Mouse (Mus musculus): ENCODE results near the gene Gtpbp1. TPM values are rescaled to one million over a fixed set of nuclear protein-coding genes. Genes with fewer than 3 reads are reported as not detected.

The Gtpbp1 gene
- polyA plus RNA-seq, 1 experiment, result 52.7 TPM

- TF ChIP-seq POLR2AphosphoS2 (IDR thresholded peaks at IDR 0.05; ENCODE audit: insufficient read length, low read depth) (no peak), SRF (IDR thresholded peaks at IDR 0.05; ENCODE audit: control insufficient read depth, insufficient read length, low read depth) (no peak), MAX (IDR thresholded peaks at IDR 0.05; ENCODE audit: low read depth) (no peak), TCF12 (IDR thresholded peaks at IDR 0.05; ENCODE audit: insufficient read depth, poor library complexity, severe bottlenecking) (no peak), MYOG (IDR thresholded peaks at IDR 0.05; ENCODE audit: control insufficient read depth in 1 of 3, insufficient read depth in 1 of 3, insufficient read length in 2 of 3, low read depth in 2 of 3) (no peak), TCF3 (IDR thresholded peaks at IDR 0.05; ENCODE audit: insufficient read length, low read depth) (no peak), REST (IDR thresholded peaks at IDR 0.05; ENCODE audit: insufficient read depth, insufficient read length) (no peak), USF1 (IDR thresholded peaks at IDR 0.05; ENCODE audit: low read depth) (no peak), POLR2A (IDR thresholded peaks at IDR 0.05; ENCODE audit: insufficient read length, low read depth) (no peak)
- Histone ChIP-seq H3K4me2 (ENCODE audit: low read depth) (no peak overlapping the region), H3ac (ENCODE audit: control insufficient read depth, insufficient read length) (no peak overlapping the region), H3K36me3 (ENCODE audit: control insufficient read depth, insufficient read depth) (peaks cover 56% of the 10 kb centered on the region), H3K4me3 (no peak overlapping the region), H3K79me2 (ENCODE audit: control insufficient read depth, insufficient read depth) (no peaks in the 10 kb centered on the region), H3K27me3 (ENCODE audit: control insufficient read depth, insufficient read depth, insufficient read length) (no peaks in the 10 kb centered on the region)
Measured at GRCm38 (mm10) chr15:79728731-79729388, 38.2 kb downstream of the Gtpbp1 start.

GRCm38 (mm10) chr15:79731554-79731953 lies 40.9 kb downstream of the Gtpbp1 start:
- H3K79me2 ChIP-seq (ENCODE audit: control insufficient read depth, insufficient read depth), result no peaks in the 10 kb centered on the region
- H3K4me3 ChIP-seq, result no peak overlapping the region
- H3K27me3 ChIP-seq (ENCODE audit: control insufficient read depth, insufficient read depth, insufficient read length), result no peaks in the 10 kb centered on the region
- TF ChIP-seq E2F4 (IDR thresholded peaks at IDR 0.05; ENCODE audit: insufficient read depth), result no peak
- no peak for TF ChIP-seq REST (IDR thresholded peaks at IDR 0.05; ENCODE audit: insufficient read depth, insufficient read length)
- no peak for TF ChIP-seq SRF (IDR thresholded peaks at IDR 0.05; ENCODE audit: control insufficient read depth, insufficient read length, low read depth)
- TF ChIP-seq TCF3 (IDR thresholded peaks at IDR 0.05; ENCODE audit: insufficient read length, low read depth), result no peak
- no peak overlapping the region for H3K4me2 ChIP-seq (ENCODE audit: low read depth)
- peaks cover 56% of the 10 kb centered on the region for H3K36me3 ChIP-seq (ENCODE audit: control insufficient read depth, insufficient read depth)
- no peak overlapping the region for H3ac ChIP-seq (ENCODE audit: control insufficient read depth, insufficient read length)

- Histone ChIP-seq H3K4me2 (ENCODE audit: low read depth) (no peak overlapping the region), H3K27me3 (ENCODE audit: control insufficient read depth, insufficient read depth, insufficient read length) (no peaks in the 10 kb centered on the region), H3K36me3 (ENCODE audit: control insufficient read depth, insufficient read depth) (peaks cover 69% of the 10 kb centered on the region), H3K4me3 (no peak overlapping the region), H3ac (ENCODE audit: control insufficient read depth, insufficient read length) (no peak overlapping the region), H3K79me2 (ENCODE audit: control insufficient read depth, insufficient read depth) (no peaks in the 10 kb centered on the region)
- TF ChIP-seq POLR2A (IDR thresholded peaks at IDR 0.05; ENCODE audit: insufficient read length, low read depth) (no peak), MYOG (IDR thresholded peaks at IDR 0.05; ENCODE audit: control insufficient read depth in 1 of 3, insufficient read depth in 1 of 3, insufficient read length in 2 of 3, low read depth in 2 of 3) (no peak), TCF3 (IDR thresholded peaks at IDR 0.05; ENCODE audit: insufficient read length, low read depth) (no peak), USF1 (IDR thresholded peaks at IDR 0.05; ENCODE audit: low read depth) (no peak), MAX (IDR thresholded peaks at IDR 0.05; ENCODE audit: low read depth) (no peak), SRF (IDR thresholded peaks at IDR 0.05; ENCODE audit: control insufficient read depth, insufficient read length, low read depth) (no peak), REST (IDR thresholded peaks at IDR 0.05; ENCODE audit: insufficient read depth, insufficient read length) (no peak), TCF12 (IDR thresholded peaks at IDR 0.05; ENCODE audit: insufficient read depth, poor library complexity, severe bottlenecking) (no peak), POLR2AphosphoS2 (IDR thresholded peaks at IDR 0.05; ENCODE audit: insufficient read length, low read depth) (no peak), E2F4 (IDR thresholded peaks at IDR 0.05; ENCODE audit: insufficient read depth) (no peak), CEBPB (IDR thresholded peaks at IDR 0.05; ENCODE audit: insufficient read depth, poor library complexity, severe bottlenecking) (no peak), MYOD1 (IDR thresholded peaks at IDR 0.05; ENCODE audit: control insufficient read depth in 1 of 3, insufficient read length in 2 of 3, low read depth in 2 of 3) (no peak)
Measured at GRCm38 (mm10) chr15:79733192-79733591, 42.5 kb downstream of the Gtpbp1 start.

- H3K4me3 ChIP-seq, result no peak overlapping the region
- peaks cover 67% of the 10 kb centered on the region for H3K36me3 ChIP-seq (ENCODE audit: control insufficient read depth, insufficient read depth)
- H3K4me2 ChIP-seq (ENCODE audit: low read depth), result no peak overlapping the region
- H3K79me2 ChIP-seq (ENCODE audit: control insufficient read depth, insufficient read depth), result no peaks in the 10 kb centered on the region
- no peaks in the 10 kb centered on the region for H3K27me3 ChIP-seq (ENCODE audit: control insufficient read depth, insufficient read depth, insufficient read length)
- H3ac ChIP-seq (ENCODE audit: control insufficient read depth, insufficient read length), result no peak overlapping the region
- TF ChIP-seq MAX (IDR thresholded peaks at IDR 0.05; ENCODE audit: low read depth), result no peak
- TF ChIP-seq REST (IDR thresholded peaks at IDR 0.05; ENCODE audit: insufficient read depth, insufficient read length), result no peak
- TF ChIP-seq MYOG (IDR thresholded peaks at IDR 0.05; ENCODE audit: control insufficient read depth in 1 of 3, insufficient read depth in 1 of 3, insufficient read length in 2 of 3, low read depth in 2 of 3), result no peak
- no peak for TF ChIP-seq POLR2A (IDR thresholded peaks at IDR 0.05; ENCODE audit: insufficient read length, low read depth)
- TF ChIP-seq USF1 (IDR thresholded peaks at IDR 0.05; ENCODE audit: low read depth), result no peak
- TF ChIP-seq TCF3 (IDR thresholded peaks at IDR 0.05; ENCODE audit: insufficient read length, low read depth), result no peak
- TF ChIP-seq TCF12 (IDR thresholded peaks at IDR 0.05; ENCODE audit: insufficient read depth, poor library complexity, severe bottlenecking), result no peak
- no peak for TF ChIP-seq POLR2AphosphoS2 (IDR thresholded peaks at IDR 0.05; ENCODE audit: insufficient read length, low read depth)
- no peak for TF ChIP-seq SRF (IDR thresholded peaks at IDR 0.05; ENCODE audit: control insufficient read depth, insufficient read length, low read depth)
- no peak for TF ChIP-seq E2F4 (IDR thresholded peaks at IDR 0.05; ENCODE audit: insufficient read depth)
- no peak for TF ChIP-seq CEBPB (IDR thresholded peaks at IDR 0.05; ENCODE audit: insufficient read depth, poor library complexity, severe bottlenecking)
- TF ChIP-seq MYOD1 (IDR thresholded peaks at IDR 0.05; ENCODE audit: control insufficient read depth in 1 of 3, insufficient read length in 2 of 3, low read depth in 2 of 3), result no peak
Measured at GRCm38 (mm10) chr15:79733640-79734039, 43.0 kb downstream of the Gtpbp1 start.

- Histone ChIP-seq H3K4me2 (ENCODE audit: low read depth) (peak overlapping the region; percentile 62), H3K36me3 (ENCODE audit: control insufficient read depth, insufficient read depth) (peaks cover 60% of the 10 kb centered on the region), H3ac (ENCODE audit: control insufficient read depth, insufficient read length) (no peak overlapping the region), H3K79me2 (ENCODE audit: control insufficient read depth, insufficient read depth) (no peaks in the 10 kb centered on the region), H3K27me3 (ENCODE audit: control insufficient read depth, insufficient read depth, insufficient read length) (no peaks in the 10 kb centered on the region), H3K4me3 (no peak overlapping the region)
- no peak for TF ChIP-seq USF1 (IDR thresholded peaks at IDR 0.05; ENCODE audit: low read depth)
- TF ChIP-seq MYOD1 (IDR thresholded peaks at IDR 0.05; ENCODE audit: control insufficient read depth in 1 of 3, insufficient read length in 2 of 3, low read depth in 2 of 3), result no peak
- TF ChIP-seq CEBPB (IDR thresholded peaks at IDR 0.05; ENCODE audit: insufficient read depth, poor library complexity, severe bottlenecking), result no peak
- no peak for TF ChIP-seq E2F4 (IDR thresholded peaks at IDR 0.05; ENCODE audit: insufficient read depth)
- no peak for TF ChIP-seq TCF12 (IDR thresholded peaks at IDR 0.05; ENCODE audit: insufficient read depth, poor library complexity, severe bottlenecking)
- TF ChIP-seq MAX (IDR thresholded peaks at IDR 0.05; ENCODE audit: low read depth), result no peak
- no peak for TF ChIP-seq TCF3 (IDR thresholded peaks at IDR 0.05; ENCODE audit: insufficient read length, low read depth)
- TF ChIP-seq SRF (IDR thresholded peaks at IDR 0.05; ENCODE audit: control insufficient read depth, insufficient read length, low read depth), result no peak
- TF ChIP-seq MYOG (IDR thresholded peaks at IDR 0.05; ENCODE audit: control insufficient read depth in 1 of 3, insufficient read depth in 1 of 3, insufficient read length in 2 of 3, low read depth in 2 of 3), result no peak
- no peak for TF ChIP-seq POLR2AphosphoS2 (IDR thresholded peaks at IDR 0.05; ENCODE audit: insufficient read length, low read depth)
- no peak for TF ChIP-seq REST (IDR thresholded peaks at IDR 0.05; ENCODE audit: insufficient read depth, insufficient read length)
- TF ChIP-seq POLR2A (IDR thresholded peaks at IDR 0.05; ENCODE audit: insufficient read length, low read depth), result no peak
Measured at GRCm38 (mm10) chr15:79734311-79734710, 43.7 kb downstream of the Gtpbp1 start.
